Mouse (Mus musculus) lung, embryonic 16.5 days (tissue): ENCODE measurements at regions not wholly inside any gene's neighbourhood (a gene's known extent, or its start where the extent isn't known, plus 50 kb on each side); places are given as distances from the start of the nearest gene placed in this dataset.

Source experiments
- ATAC-seq: fragments of 200-750 bp; cut with Nextera tagmentation; 2 replicates; pipeline ENCODE4 v1.8.0; 2017; ENCODE audit warnings: low read depth, mild to moderate bottlenecking, moderate library complexity
- H3K27ac ChIP-seq: fragments of 300-500 bp; sonication (generic); 2 replicates; pipeline ENCODE4 v1.5.1; 2014; ENCODE audit warnings: mild to moderate bottlenecking, control low read depth, low read length
- H3K27me3 ChIP-seq: fragments of 300-500 bp; sonication (generic); 2 replicates; pipeline ENCODE4 v1.6.1; 2014; ENCODE audit warnings: low read depth, low read length, mixed read lengths; ENCODE audit not compliant: control insufficient read depth, insufficient read depth
- H3K36me3 ChIP-seq: fragments of 300-500 bp; sonication (generic); 2 replicates; pipeline ENCODE4 v1.6.1; 2014; ENCODE audit warnings: low read length; ENCODE audit not compliant: control insufficient read depth, insufficient read depth
- H3K4me1 ChIP-seq: fragments of 300-500 bp; sonication (generic); replicated peaks from 2 replicates; pipeline ENCODE4 v1.6.1; 2014; ENCODE audit warnings: low read length, mixed read lengths; ENCODE audit not compliant: control insufficient read depth, insufficient read depth
- H3K4me2 ChIP-seq: fragments of 300-500 bp; sonication (generic); 2 replicates; pipeline ENCODE4 v1.6.1; 2014; ENCODE audit warnings: low read depth, low read length, control low read depth
- H3K4me3 ChIP-seq: fragments of 300-500 bp; sonication (generic); 2 replicates; pipeline ENCODE4 v1.5.1; 2014; ENCODE audit warnings: mild to moderate bottlenecking, low read length, control low read depth
- H3K9ac ChIP-seq: fragments of 300-500 bp; sonication (generic); 2 replicates; pipeline ENCODE4 v1.6.1; 2014; ENCODE audit warnings: low read length, control low read depth
- H3K9me3 ChIP-seq: fragments of 300-500 bp; sonication (generic); 2 replicates; pipeline ENCODE4 v1.6.1; 2016; ENCODE audit warnings: low read length; ENCODE audit not compliant: control insufficient read depth
- WGBS: fragments of 180-500 bp; shearing (Covaris S2); extraction: QIAGEN DNeasy Blood & Tissue Kit; methylation state at CpG from one replicate; pipeline ENCODE4 v1.1.7; 2014; 5-methylcytosine and 5-hydroxymethylcytosine counted together

DNA sequence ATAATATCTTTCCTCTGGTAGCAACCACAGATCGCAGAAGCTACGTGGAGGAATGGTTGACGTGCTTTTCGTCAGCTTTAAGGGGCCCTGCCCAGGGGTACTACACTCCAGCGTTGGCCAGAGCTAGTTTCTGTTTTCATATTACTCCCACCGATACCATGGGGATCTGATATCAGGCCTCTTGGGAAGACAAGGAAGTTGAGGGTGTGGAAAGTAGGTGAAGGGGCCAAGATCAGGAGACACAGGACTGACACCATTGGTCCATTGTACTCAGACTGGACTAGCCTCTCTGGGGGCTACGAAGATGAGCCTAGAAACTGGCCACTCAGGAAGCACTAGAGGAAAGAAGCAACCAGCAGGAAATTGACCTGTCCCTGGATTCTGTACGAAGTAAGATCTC, 88.0 kb downstream of the Dll1 start:
- Histone ChIP-seq H3K9me3 (no peaks in the 10 kb centered on the region), H3K4me1 (peaks cover 17% of the 10 kb centered on the region), H3K9ac (no peak overlapping the region), H3K27ac (no peak overlapping the region), H3K27me3 (no peaks in the 10 kb centered on the region), H3K4me3 (no peak overlapping the region), H3K4me2 (no peak overlapping the region), H3K36me3 (no peaks in the 10 kb centered on the region)
- WGBS, result 80% methylated on average over 8 of the region's 8 CpGs
- no peak for ATAC-seq

DNA sequence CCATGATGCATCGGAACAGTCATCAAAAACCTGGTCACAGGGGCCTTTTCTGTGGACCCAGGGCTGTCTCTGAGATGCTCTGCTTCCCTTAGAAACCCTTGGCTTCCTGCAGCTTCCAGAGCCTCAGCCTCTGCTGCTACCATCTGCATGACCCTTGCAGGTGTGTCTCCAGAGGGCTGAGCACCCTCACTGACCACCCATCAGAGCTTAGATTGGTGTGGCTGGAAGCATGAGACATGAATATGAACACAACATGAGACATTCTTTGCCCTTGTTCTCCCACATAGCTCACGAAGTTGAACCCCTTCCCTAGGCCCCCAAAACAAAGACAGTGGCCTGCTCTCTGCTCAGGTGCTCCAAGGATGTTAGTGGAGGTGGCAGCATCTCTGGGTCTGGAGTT, 90.1 kb downstream of the Dll1 start:
- ATAC-seq, result no peak
- Histone ChIP-seq H3K4me1 (peaks cover 17% of the 10 kb centered on the region), H3K4me2 (no peak overlapping the region), H3K9me3 (no peaks in the 10 kb centered on the region), H3K4me3 (no peak overlapping the region), H3K27me3 (no peaks in the 10 kb centered on the region), H3K36me3 (no peaks in the 10 kb centered on the region), H3K27ac (no peak overlapping the region), H3K9ac (no peak overlapping the region)
- 86% methylated on average over 2 of the region's 2 CpGs for WGBS

DNA sequence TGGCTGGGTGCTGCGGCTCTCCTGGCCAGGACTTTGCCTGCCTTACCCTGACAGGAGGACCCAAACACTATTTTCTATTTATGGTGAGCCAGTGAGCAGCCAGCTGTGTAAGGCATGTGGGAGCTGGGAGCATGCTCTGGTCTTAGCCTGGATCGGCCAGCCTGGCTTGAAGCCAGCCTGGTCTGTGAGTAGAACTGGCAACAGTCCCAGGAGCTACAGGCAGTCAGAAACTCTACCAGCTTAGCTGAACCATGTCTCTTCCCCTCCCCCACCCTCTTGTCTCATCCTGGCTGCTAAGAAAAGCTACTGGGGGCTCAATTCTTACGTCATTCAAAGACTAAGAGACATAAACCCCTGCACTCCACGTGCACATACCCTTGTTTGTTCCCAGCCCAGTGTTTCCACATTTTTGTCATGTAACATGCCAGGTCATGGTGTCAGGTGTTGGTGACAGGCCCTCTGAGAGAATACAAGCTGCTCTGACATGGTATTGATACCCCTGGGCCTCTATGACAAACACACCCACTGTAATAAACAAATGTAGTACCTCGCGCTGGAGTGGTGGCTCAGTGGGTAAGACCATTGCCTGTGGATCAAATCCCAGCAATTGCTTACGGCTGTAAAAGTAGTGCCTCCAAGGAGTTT, 91.2 kb downstream of the Dll1 start:
- H3K9ac ChIP-seq, result no peak overlapping the region
- no peaks in the 10 kb centered on the region for H3K27me3 ChIP-seq
- H3K9me3 ChIP-seq, result no peaks in the 10 kb centered on the region
- no peaks in the 10 kb centered on the region for H3K36me3 ChIP-seq
- H3K27ac ChIP-seq, result peak overlapping the region; percentile 56
- H3K4me2 ChIP-seq, result no peak overlapping the region
- WGBS, result 32% methylated on average over 7 of the region's 7 CpGs
- H3K4me1 ChIP-seq, result peaks cover 17% of the 10 kb centered on the region
- H3K4me3 ChIP-seq, result no peak overlapping the region; the same call in 1 of the 2 replicates
- ATAC-seq, result peak; percentile 95

DNA sequence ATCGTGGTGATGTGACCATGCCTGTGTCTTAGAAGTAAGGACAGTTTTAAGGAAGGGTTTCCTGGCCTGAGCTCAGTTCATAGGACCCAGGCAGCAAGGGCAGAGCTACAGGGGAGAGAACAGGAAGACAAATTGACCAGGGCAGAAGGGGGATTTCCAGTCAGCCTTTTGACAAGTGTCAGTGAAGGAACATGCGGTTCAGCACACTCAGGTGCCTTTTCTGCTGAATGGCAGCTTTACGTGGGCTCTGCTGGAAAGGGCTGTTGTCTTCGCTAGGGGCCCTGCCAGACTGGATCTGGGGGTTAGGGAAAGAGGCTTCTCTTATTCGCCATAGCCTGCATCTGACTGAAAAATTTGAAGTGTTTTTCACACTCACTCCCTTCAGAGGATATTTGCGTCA, 106.8 kb downstream of the Dll1 start:
- Histone ChIP-seq H3K4me1 (no peaks in the 10 kb centered on the region; the same call in 1 of the 2 replicates), H3K27me3 (no peaks in the 10 kb centered on the region), H3K4me3 (no peak overlapping the region), H3K9ac (no peak overlapping the region), H3K4me2 (no peak overlapping the region), H3K9me3 (no peaks in the 10 kb centered on the region), H3K36me3 (no peaks in the 10 kb centered on the region), H3K27ac (no peak overlapping the region)
- no peak for ATAC-seq
- 51% methylated on average over 6 of the region's 6 CpGs for WGBS

DNA sequence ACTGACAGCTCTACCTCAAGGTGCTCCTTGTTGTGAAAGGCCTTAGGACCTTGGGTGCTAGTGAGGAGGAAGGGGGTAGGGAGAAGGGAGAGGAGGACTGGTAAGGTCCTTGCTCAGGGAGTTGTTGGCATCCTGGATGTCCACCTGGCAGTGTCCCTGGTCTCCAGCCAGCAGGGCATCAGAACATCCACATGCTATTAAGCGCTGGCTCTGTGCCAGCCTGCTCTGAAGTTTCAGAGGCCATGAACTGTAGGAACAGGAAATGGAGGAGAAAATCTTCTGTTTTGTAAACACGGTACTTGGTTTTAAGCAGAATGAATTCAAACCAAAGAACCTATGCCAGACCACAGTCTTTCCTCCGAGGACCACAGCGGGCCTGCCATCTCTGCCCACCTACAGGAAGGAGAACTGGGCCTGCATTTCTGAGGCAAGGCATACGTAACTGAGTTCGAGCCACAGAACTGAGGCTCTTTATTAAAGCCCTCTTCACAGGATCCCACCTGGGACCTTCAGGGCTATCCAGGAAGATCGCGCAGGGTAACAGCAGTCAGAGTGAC, 107.5 kb downstream of the Dll1 start:
- Histone ChIP-seq H3K27ac (no peak overlapping the region), H3K4me3 (no peak overlapping the region), H3K4me1 (no peaks in the 10 kb centered on the region; the same call in 1 of the 2 replicates), H3K4me2 (no peak overlapping the region), H3K9me3 (no peaks in the 10 kb centered on the region), H3K27me3 (no peaks in the 10 kb centered on the region), H3K36me3 (no peaks in the 10 kb centered on the region), H3K9ac (no peak overlapping the region)
- ATAC-seq, result no peak
- 68% methylated on average over 8 of the region's 8 CpGs for WGBS

DNA sequence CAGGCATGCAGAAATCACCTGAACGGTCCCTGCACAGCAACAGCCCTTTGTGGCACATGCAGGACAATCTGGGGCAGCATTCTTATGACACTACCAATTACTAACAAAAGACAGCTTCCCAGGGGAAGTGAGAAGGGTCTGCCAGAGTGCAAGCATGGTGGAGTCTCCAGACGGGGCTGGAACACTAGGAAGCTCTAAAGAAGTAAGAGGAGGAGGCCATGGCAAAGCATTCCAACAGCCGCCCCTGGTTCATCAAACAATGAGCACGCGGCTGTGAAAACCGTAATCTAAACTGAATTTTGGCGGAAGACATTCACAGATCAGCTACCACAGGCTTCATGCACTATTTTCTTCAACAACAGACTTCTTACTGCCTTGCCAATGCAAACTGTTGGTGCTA, 109.0 kb downstream of the Dll1 start:
- Histone ChIP-seq H3K9me3 (no peaks in the 10 kb centered on the region), H3K27ac (no peak overlapping the region), H3K4me2 (no peak overlapping the region), H3K9ac (no peak overlapping the region), H3K4me3 (no peak overlapping the region), H3K27me3 (no peaks in the 10 kb centered on the region), H3K36me3 (no peaks in the 10 kb centered on the region), H3K4me1 (no peaks in the 10 kb centered on the region; the same call in 1 of the 2 replicates)
- WGBS, result 66% methylated on average over 7 of the region's 7 CpGs
- ATAC-seq, result no peak

DNA sequence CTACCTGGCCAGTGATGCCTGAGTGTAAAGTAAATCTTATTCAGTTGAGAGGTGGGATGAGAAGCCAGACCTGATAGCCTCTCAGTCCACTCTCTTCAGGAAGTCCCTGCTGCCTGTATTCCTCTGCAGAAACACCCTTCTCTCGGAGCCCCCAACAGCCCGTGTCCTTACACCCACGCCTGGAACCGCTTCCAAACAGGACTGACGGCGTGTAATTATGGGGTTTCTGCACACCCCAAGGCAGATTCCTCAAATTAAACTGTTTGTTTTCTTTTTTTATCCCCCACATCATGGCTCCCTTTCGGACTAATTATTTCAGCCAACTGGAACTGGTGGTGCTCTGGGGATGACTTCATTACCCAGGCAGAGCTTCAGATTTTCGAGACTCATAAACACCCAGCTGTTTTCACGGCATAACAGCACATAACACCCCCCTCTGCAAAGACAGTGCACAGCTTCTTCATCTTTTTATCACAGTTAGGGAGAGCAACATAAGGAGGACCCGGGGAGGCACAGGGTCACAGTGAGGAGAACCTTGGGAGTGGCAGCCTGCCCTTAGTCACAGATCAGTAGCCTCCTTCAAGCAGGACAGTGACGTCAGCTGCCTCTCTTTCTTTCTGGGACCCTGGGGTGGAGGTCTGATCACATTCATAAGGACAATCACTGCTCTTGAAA, 117.1 kb downstream of the Dll1 start:
- no peak for ATAC-seq
- no peak overlapping the region for H3K27ac ChIP-seq
- WGBS, result 67% methylated on average over 11 of the region's 11 CpGs
- no peak overlapping the region for H3K9ac ChIP-seq
- H3K36me3 ChIP-seq, result no peaks in the 10 kb centered on the region
- H3K4me1 ChIP-seq, result no peaks in the 10 kb centered on the region
- no peak overlapping the region for H3K4me3 ChIP-seq
- H3K9me3 ChIP-seq, result no peaks in the 10 kb centered on the region
- no peaks in the 10 kb centered on the region for H3K27me3 ChIP-seq
- no peak overlapping the region for H3K4me2 ChIP-seq

DNA sequence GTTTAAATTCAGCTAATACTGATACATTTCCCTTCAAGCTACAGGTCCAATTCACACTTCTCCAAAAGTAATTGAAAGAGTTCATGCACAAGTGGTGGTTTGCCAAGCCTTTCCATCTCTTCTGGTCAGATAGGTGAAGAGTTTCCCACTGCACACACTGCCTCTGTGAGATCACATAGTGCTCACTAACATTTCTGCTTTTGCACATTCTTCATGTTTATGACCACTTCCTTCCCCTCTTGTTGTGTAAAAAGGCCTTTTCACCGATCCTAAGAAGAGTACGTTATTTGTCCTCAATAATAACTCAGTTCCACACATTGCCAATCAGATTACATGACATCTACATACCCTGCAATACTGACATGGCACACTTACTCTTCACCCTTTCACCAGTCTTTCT, 120.8 kb downstream of the Dll1 start:
- no peak overlapping the region for H3K4me3 ChIP-seq
- H3K27ac ChIP-seq, result no peak overlapping the region
- H3K9ac ChIP-seq, result no peak overlapping the region
- H3K27me3 ChIP-seq, result no peaks in the 10 kb centered on the region
- no peak for ATAC-seq
- no peaks in the 10 kb centered on the region for H3K36me3 ChIP-seq
- no peaks in the 10 kb centered on the region for H3K4me1 ChIP-seq
- H3K9me3 ChIP-seq, result no peaks in the 10 kb centered on the region
- H3K4me2 ChIP-seq, result no peak overlapping the region
- 67% methylated on average over 2 of the region's 2 CpGs for WGBS

DNA sequence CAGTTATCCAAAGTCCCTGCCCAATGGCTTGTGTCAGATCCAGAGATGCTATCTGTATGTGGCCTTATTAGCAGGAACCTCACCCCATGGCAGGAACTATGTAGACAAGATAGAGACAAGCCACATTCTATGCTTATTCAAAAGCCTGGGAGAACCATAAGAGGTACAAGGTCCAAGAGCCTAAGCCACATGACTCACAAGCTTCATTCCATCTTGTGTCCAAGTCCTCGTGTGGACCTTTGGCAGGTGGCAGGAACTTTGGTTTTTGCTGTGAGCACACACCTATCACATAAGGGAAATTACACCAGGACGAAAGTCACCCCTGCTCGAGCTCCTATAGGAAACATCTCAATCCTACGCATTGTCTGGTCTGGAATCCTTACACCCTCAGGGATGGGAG, 122.9 kb downstream of the Dll1 start:
- Histone ChIP-seq H3K27ac (no peak overlapping the region), H3K36me3 (no peaks in the 10 kb centered on the region), H3K9me3 (no peaks in the 10 kb centered on the region), H3K4me2 (no peak overlapping the region), H3K4me3 (no peak overlapping the region), H3K27me3 (no peaks in the 10 kb centered on the region), H3K4me1 (no peaks in the 10 kb centered on the region), H3K9ac (no peak overlapping the region)
- no peak for ATAC-seq
- WGBS, result 89% methylated on average over 4 of the region's 4 CpGs
